Mouse (Mus musculus) G1E (cell line): ENCODE measurements around the gene Fam69b. TPM values are rescaled to one million over a fixed set of nuclear protein-coding genes. Genes with fewer than 3 reads are reported as not detected.

Source experiments
- ATAC-seq: 2 replicates; pipeline ENCODE4 v1.8.0; 2016; ENCODE audit warnings: mild to moderate bottlenecking; ENCODE audit not compliant: insufficient number of reproducible peaks, poor library complexity, low FRiP score, severe bottlenecking; ENCODE audit errors: extremely low read depth
- DNase-seq: peaks from one replicate; pipeline ENCODE4 v3.0.0; 2012; ENCODE audit warnings: low spot score
- H3K27me3 ChIP-seq: 2 replicates; pipeline ENCODE4 v1.6.1; 2012; ENCODE audit warnings: mild to moderate bottlenecking, low read length, inconsistent platforms; ENCODE audit not compliant: insufficient read depth
- H3K36me3 ChIP-seq: replicated peaks from 2 replicates; pipeline ENCODE3; 2012; ENCODE audit warnings: mild to moderate bottlenecking, inconsistent platforms
- H3K4me1 ChIP-seq: 2 replicates; pipeline ENCODE4 v1.6.1; 2012; ENCODE audit warnings: low read depth, low read length, inconsistent platforms, mixed read lengths; ENCODE audit not compliant: insufficient read depth
- H3K4me3 ChIP-seq: 2 replicates; pipeline ENCODE4 v1.5.1; 2012; ENCODE audit warnings: low read depth, mild to moderate bottlenecking, inconsistent platforms, low read length, moderate library complexity, mixed read lengths
- H3K9me3 ChIP-seq: replicated peaks from 2 replicates; pipeline ENCODE4 v1.6.1; 2012; ENCODE audit warnings: inconsistent platforms
- CTCF ChIP-seq: IDR thresholded peaks from 2 replicates; pipeline ENCODE4 v1.5.1; 2012; ENCODE audit warnings: low read depth, low read length, inconsistent platforms, mixed read lengths
- GATA1 ChIP-seq: IDR thresholded peaks from 2 replicates; pipeline ENCODE4 v1.6.1; 2012; ENCODE audit warnings: borderline replicate concordance, low read length, inconsistent platforms, mixed read lengths
- GATA2 ChIP-seq: IDR thresholded peaks from 2 replicates; pipeline ENCODE4 v1.6.1; 2012; ENCODE audit warnings: low read depth, low read length, inconsistent platforms, borderline replicate concordance
- POLR2AphosphoS5 ChIP-seq: IDR thresholded peaks from 2 replicates; pipeline ENCODE4 v1.6.1; 2012; ENCODE audit warnings: low read depth, low read length, inconsistent platforms; ENCODE audit not compliant: insufficient replicate concordance
- TAL1 ChIP-seq: conservative IDR thresholded peaks from 2 replicates; pipeline ENCODE4 v1.6.1; 2012; ENCODE audit warnings: low read depth, low read length, inconsistent platforms, mixed read lengths
- polyA plus RNA-seq: library from polyadenylated mRNA; stranded (reverse); fragments of >175 nt; gene quantifications from 2 replicates; pipeline ENCODE4 v1.2.3, GENCODE M21; 2012
- total RNA-seq, 2 experiments: library from RNA; stranded (forward) in 1 of 2; stranded (reverse) in 1 of 2; fragments of 200-1000 nt in 1 of 2; fragments of >200 nt in 1 of 2; fragmentation: Nextera tagmentation in 1 of 2; gene quantifications; 2 replicates each; pipeline ENCODE4 v1.2.3; 2014 to 2017

Fam69b gene
- total and polyA plus RNA-seq, 3 experiments, result 0.22 TPM; not detected in 2

GRCm38 (mm10) chr2:26632541-26633395, 4.5 kb downstream of the Fam69b start:
- Histone ChIP-seq H3K36me3 (peaks cover 47% of the 10 kb centered on the region), H3K9me3 (no peaks in the 10 kb centered on the region), H3K4me1 (peaks cover 34% of the 10 kb centered on the region), H3K27me3 (peaks cover 35% of the 10 kb centered on the region), H3K4me3 (no peak overlapping the region)
- ATAC-seq (no peak), DNase-seq (no peak)
- TF ChIP-seq TAL1 (no peak), GATA1 (no peak), GATA2 (no peak), POLR2AphosphoS5 (peak; percentile 91; the same call in 1 of the 2 replicates), CTCF (no peak)

GRCm38 (mm10) chr2:26633953-26634530, 5.8 kb downstream of the Fam69b start:
- peaks cover 42% of the 10 kb centered on the region for H3K4me1 ChIP-seq

DNA sequence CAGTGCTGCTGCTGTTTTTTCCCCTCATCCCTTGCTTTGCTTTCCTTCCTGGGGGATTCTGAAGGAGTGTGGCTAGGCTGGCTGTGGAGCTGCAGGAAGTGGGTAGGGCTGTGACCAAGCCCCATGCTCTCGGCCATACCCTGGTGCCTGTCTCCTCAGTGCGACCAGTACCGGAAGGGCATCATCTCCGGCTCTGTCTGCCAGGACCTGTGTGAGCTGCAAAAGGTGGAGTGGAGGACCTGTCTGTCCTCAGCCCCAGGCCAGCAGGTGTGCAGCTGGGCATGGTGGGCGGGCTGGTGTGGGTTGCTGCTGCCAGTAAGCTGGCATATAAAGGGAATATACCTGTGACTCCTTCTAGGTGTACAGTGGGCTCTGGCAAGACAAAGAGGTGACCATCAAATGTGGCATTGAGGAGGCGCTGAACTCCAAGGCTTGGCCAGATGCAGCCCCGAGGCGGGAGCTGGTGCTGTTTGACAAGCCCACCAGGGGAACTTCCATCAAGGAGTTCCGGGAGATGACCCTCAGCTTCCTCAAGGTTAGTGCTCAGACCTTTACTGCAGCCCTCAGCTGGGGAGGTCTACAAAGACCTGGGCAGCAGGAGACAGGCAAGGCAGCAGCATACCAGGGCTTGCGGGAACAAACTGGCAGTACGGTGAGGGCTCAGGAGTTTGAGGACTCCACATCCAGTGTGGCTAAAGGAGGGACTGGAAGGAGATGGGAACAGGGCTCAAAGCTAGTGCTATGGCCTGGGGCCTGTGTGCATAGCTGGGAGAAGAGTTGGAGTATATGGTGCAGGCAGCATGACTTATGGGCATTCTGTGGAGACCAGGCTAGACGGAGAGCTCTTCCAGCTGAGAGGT, 6.6 kb downstream of the Fam69b start:
- Histone ChIP-seq H3K36me3 (peaks cover 62% of the 10 kb centered on the region), H3K4me3 (no peak overlapping the region), H3K4me1 (peaks cover 42% of the 10 kb centered on the region), H3K27me3 (peaks cover 17% of the 10 kb centered on the region), H3K9me3 (no peaks in the 10 kb centered on the region)
- ATAC-seq (no peak), DNase-seq (no peak)
- TF ChIP-seq GATA1, result no peak
- TF ChIP-seq POLR2AphosphoS5, result peak; percentile 27; the same call in 1 of the 2 replicates
- TF ChIP-seq TAL1, result no peak
- no peak for TF ChIP-seq GATA2
- TF ChIP-seq CTCF, result no peak

More at GRCm38 (mm10) chr2:26633953-26634530, 5.8 kb downstream of the Fam69b start:
- DNase-seq (no peak), ATAC-seq (no peak)
- H3K27me3 ChIP-seq, result peaks cover 24% of the 10 kb centered on the region
- H3K4me3 ChIP-seq, result no peak overlapping the region
- no peaks in the 10 kb centered on the region for H3K9me3 ChIP-seq
- TF ChIP-seq POLR2AphosphoS5 (peak; percentile 18; the same call in 1 of the 2 replicates), TAL1 (no peak)
- peaks cover 60% of the 10 kb centered on the region for H3K36me3 ChIP-seq

GRCm38 (mm10) chr2:26635489-26636324, 7.5 kb downstream of the Fam69b start:
- ATAC-seq (no peak), DNase-seq (no peak)
- no peak for TF ChIP-seq POLR2AphosphoS5
- no peak for TF ChIP-seq GATA2
- TF ChIP-seq TAL1, result no peak
- TF ChIP-seq GATA1, result no peak
- no peak for TF ChIP-seq CTCF
- peak overlapping the region; percentile 1; the same call in 1 of the 2 replicates for H3K4me3 ChIP-seq
- no peaks in the 10 kb centered on the region for H3K9me3 ChIP-seq
- peaks cover 15% of the 10 kb centered on the region for H3K27me3 ChIP-seq
- H3K36me3 ChIP-seq, result peaks cover 62% of the 10 kb centered on the region
- H3K4me1 ChIP-seq, result peaks cover 47% of the 10 kb centered on the region

DNA sequence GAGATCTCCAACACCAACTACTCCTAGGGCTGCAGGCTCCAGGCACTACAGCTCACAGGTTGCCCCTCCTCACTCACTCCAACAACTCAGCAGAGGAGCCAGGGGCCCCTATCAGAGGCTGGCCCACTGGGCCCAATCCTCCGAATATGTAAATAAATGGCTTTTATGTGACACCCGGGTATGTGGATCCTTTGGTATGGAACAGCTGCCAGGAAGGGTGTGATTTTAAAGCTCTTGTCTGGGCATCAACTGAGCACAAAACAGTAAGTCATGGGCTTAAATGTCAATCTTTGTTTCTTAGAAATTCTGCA, 8.0 kb downstream of the Fam69b start:
- peaks cover 62% of the 10 kb centered on the region for H3K36me3 ChIP-seq
- H3K9me3 ChIP-seq, result no peaks in the 10 kb centered on the region
- peaks cover 53% of the 10 kb centered on the region for H3K4me1 ChIP-seq
- DNase-seq (no peak), ATAC-seq (no peak)
- TF ChIP-seq GATA2 (no peak), TAL1 (no peak), POLR2AphosphoS5 (no peak), CTCF (no peak), GATA1 (no peak)
- peak overlapping the region; percentile 1; the same call in 1 of the 2 replicates for H3K4me3 ChIP-seq
- peaks cover 12% of the 10 kb centered on the region for H3K27me3 ChIP-seq
